Mouse (Mus musculus) frontal cortex, postnatal 10 days (tissue): ENCODE measurements around the gene Npas4.
"Not testable (repeated sequence)": the region's sequence is repeated elsewhere in the genome, so short reads cannot be mapped to it uniquely, and the experiment has no call there.

Experiments
- DNase-seq, 2 experiments: peaks; one replicate each; pipeline ENCODE4 v3.0.0; 2022; ENCODE audit warnings: low spot score in 2 of 2, mixed read lengths in 1 of 2

Npas4 gene

DNA sequence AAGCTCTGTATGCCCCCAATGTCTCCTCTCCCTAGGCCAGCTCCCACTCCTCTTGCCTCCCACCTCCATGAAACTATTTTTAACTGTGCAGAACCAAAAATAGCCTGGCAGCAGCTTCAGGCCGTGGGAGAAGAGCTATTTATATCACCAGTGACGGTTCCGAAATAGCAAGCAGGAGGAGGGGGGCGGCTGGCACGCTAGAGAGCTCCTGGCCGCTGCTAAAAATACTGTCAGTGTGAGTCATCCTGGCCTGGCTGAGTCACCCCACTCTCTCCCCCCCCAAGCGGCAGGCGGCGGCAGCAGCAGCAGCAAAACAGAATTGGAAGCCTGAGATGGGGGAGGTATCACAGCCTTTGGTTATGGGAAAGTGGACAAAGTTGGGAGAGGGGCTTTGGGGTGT, 2.8 kb upstream of the Npas4 start:
- peak; percentile 73 to 80 for DNase-seq

DNA sequence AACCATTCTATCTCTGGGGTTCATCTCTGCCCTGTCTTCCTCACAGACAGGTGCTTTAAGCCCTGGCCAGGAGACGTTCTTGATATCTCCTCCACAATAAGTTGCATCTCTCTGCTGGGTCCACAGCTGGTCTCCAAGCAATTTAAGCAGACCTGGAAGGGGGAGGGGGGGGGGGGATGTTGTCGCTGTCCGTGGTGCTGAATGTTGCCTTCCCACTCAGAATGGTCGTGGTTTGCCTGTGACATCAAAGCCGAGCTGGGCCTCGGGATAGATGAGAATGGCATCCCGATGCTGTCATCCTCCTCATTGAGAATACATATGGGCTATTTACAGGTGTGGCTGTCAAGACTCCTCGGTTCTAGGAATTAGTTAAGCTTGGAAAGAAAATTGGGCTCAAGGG, 2.3 kb upstream of the Npas4 start:
- no peak for DNase-seq

DNA sequence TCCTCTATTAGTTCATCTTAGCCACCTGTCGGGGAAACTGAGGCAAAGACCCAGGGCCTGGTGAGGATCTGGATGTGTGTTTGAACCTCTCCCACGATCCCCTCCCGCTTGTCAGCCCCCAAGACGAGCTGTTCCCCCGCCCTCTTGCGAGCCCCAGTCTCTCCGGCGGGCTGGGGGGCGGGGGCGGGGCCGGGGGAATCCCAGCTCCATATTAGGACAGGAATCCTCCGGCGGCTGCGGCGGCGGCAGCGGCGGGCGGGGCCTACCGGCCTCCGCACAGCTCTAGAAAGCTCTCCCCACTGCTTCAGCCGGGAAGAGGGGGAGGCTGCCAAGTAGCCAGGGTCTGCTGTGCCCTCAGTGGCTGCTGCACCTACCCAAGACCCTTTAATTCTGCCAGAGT, 600 bp upstream of the Npas4 start:
- peak in 1 of 2 experiments; percentile 60 for DNase-seq

DNA sequence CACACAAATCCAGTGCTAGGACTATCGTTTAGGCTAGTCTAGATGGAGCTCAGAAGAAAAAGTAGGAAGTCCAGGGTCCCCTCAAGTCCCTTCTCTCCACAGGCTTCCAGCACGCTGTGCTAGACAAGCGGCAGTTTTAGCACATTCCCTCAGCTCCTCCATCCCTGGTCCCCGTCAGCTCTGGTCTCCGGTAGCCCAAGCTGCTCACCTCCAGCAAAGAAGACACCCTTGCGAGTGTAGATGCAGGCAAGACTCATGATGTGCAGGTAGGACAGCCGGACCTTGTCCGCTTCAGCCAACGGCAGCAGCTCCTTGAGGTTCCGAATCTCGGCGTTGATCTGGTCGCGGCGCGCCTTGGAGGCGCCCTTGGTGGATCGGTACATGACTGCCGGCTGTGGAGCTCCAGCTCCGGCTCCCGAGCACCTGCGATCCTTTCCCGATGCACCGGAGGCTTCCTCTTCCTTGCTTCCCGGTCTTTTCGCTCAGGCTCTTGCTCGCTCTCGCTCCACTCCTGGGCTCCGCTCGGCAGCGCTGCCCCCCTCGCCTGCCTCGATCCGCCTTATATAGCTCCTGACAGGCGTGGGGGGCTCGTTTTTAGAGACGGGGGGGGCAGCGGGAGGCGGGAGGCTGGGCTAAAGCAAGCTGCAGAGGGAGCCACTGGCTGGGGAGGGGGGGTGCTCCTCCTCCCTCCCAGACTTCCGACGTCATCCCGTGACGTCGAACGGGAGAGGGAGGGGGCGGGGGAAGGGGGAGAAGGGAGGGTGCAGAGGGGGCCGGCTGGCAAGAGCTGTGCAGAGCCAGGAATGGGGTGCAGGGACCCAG, 471 bp downstream of the Npas4 start:
- DNase-seq = peak; percentile 74 to 78

DNA sequence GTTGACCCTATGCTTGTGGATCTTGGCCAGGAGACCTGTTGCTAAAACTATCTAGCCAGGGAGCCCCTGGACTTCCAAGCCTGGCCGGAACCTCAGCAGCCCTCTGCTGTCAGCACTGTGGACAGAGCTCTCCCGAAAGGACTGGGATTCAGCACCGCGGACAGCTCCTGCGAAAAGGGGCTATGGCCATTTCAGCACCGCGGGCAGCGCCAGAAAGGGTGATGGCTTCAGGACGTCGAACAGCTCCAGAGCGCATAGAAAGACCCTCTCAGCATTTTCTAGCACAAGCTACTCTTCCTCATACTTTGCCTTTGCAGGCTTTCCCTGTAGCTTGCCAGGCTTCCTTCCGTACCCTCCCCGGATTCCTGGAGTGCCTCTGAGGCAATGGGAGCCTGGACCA, 1.1 kb downstream of the Npas4 start:
- DNase-seq = peak in 1 of 2 experiments; percentile 73

DNA sequence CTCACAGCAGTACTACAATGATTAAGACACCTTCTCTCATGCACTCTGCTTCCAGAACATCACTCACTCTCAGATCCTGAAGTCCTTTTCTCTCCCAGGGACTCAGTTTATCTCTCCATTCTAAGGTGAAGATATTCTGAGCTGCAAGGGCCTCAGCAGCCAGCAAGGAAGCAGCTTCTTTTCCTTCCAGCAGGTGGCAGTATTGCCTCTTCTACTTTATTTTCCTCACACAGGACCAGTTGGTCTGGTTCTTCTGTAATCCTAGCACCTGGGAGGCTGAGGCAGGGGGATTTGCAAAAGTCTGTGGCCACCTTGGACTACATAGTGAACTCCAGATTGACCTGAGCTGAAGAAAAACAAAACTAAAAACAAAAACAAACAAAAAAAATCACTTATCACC, 8.3 kb downstream of the Npas4 start:
- peak in 1 of 2 experiments; percentile 59 for DNase-seq

DNA sequence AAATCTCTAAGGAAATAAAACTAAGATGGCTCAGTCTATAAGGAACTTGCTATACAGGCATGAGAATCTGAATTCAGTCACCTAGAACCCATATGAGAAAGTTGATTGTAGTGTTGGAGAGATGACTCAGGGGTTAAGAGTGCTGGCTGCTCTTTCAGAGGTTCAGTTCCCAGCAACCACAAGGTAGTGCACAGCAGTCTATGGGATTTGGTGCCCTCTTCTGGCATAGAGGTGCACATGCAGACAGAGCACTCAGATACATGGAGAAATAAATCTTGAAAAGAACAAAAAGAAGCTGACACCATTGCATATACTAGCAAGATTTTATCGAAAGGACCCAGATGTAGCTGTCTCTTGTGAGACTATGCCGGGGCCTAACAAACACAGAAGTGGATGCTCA, 21.9 kb downstream of the Npas4 start:
- no peak for DNase-seq

DNA sequence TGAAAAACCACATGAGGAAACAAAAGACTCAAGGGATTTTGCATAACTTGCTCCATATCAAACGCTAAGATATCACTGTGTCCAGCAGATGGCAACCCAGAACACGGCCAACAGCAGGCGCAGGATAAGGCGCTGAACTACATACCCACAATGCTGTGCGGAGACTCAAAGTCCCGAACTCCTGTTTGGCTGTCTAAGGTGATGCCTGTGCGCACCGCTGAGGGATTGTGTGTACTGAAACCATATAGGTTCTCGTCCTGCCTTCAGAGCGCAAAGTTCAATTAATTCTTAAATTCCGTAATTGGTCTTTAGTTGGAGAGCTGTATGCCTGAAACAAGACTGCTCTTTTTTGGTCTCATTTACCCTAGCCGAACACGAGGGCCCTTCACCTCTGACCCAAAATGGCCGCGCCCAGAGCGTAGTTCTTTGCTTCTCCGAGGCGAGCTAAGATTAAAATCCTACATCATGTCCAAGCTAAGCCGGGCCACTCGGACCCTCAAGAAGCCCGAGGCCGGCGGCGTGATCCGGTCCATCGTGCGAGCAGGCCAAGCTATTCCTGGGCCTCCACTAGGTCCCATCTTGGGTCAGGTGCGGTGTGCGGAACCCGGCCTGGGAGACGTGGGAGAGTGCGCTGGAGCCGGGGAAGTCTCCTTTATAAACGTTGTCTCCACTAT, 28.1 kb downstream of the Npas4 start, which contains the start of gene Mrpl11:
Gene Mrpl11, plus strand, starts transcription at position 220 of the 674 bp plus-strand sequence.
- DNase-seq = peak; percentile 84 to 85

DNA sequence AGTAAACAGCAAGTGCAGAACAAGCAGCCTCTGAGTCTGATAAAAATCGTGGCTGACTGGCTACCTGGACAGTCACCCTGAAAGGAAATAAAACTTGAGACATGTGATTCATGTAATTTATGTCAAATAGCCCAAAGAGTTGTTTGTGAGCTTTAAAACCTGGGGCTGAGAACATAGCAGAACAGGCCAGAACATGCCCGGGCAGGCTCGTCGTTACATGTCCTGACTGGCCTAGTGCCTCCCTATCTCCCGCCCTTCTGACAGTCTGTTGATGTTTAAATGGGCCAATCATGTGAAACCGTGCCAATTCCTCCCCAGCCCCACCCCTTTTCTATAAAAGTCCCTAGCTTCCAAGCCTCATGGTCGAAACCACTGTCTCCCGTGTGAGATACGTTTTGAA, 41.5 kb downstream of the Npas4 start:
- not testable (repeated sequence) for DNase-seq

DNA sequence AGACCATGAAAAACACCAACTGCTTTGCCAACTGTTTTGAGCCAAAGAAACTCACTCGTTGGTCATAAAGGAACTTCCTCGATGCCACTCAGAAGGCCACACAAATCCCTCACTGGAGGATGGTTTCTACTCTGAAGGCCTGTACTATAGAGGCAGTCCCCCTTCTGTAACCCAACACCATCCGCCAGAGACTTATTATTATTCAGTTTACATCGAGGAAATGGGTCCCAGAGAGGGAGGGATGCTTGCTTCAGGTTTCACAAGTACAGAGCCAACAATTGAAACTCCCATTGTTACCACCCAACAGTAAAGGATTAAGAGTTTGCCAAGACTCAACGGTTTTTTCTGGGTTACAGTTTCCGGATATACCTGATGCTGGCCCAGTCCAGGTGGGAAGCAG, 44.6 kb downstream of the Npas4 start:
- DNase-seq = no peak

DNA sequence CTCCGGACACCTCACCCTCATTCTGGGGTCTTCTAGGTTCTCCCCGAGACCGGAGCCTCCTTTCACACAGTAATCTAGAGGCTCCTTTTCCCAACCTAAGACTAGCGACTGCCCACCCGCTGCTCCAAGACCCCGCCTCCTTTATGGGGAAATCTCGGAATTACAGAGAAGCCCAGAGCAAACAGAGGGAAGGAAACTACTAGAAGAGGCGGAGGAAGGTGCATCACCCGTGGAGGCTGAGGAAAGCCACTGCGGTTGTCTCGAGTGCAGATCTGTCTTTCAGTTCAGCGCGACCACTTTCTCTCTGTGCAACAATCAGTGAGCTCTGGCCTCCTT, 46.9 kb downstream of the Npas4 start:
- peak in 1 of 2 experiments; percentile 32 for DNase-seq

DNA sequence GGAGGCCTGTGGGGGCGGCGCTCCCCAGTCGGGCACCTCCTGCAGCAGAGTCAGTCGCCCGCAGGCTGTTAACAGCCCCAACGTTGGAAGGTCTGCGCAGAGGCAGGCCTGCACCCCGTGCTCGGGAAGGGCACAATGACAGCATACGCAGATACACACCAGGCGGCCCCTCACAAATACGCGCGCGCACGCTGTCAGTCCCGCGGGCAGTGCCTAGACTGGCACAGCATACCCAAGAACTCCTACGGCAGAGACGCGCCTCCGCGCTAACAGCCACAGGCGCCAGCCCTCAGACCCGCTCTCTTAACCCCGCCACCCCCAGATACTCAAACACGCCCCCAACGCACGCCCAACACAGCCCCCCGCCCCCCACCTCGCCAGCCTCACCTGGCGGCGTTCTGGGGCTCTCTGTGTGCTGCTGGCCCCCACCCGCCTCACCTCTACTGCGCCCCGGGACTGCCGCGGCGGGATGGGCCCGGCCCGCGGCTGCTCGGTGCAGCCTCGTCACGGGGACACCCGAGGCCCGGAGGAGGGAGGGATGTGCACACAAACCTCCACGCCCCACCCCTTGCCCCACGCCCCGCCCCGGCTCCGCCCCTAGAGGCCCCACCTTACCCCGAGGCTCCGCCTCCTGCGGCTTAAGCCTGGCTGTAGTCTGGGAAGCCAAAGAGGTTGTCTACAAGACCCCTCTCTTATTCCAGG, 47.4 kb downstream of the Npas4 start, which contains the start of gene Peli3:
Gene Peli3, minus strand, starts transcription at position 577 of the 702 bp plus-strand sequence.
- DNase-seq = peak; percentile 54 to 79

DNA sequence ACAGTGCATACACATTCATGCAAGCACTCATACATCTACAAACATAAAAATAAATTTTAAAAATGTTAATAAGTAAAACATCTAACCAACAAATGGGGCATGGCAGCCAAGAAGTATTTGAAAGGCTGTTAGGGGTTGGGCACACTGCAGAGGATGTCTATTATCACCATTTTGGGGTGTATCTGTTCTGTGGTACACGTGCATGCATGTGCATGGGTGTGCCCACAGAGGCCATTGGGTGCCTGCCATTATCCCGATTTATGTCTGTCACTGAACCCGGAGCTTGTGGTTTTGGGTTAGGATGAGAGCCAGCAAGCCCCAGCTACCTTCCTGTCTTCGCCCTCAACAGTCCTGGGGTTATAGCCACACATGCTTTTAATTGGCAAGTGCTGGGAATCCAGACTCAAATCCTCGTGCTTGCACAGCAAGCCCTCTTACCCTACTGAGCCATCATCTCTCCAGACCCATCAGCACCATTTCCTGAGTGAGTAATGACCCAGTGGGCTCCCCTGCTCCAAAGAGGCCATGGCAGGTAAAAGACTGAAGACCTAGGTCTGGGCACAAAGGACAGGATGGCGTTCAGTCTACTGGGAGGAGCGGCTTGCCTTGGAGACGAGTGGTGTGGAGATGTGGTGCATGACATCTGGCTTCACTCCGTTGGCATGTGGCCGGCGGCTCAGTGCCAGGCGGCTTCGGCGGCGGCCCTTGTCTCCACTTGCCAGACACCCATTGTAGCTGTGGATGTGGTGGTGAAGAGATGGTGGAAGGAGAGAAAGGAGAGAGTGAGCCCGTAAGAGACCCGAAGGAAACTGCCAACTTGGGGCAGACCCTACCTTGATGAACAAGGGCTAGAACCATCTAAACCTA, 52.4 kb downstream of the Npas4 start:
- no peak for DNase-seq

DNA sequence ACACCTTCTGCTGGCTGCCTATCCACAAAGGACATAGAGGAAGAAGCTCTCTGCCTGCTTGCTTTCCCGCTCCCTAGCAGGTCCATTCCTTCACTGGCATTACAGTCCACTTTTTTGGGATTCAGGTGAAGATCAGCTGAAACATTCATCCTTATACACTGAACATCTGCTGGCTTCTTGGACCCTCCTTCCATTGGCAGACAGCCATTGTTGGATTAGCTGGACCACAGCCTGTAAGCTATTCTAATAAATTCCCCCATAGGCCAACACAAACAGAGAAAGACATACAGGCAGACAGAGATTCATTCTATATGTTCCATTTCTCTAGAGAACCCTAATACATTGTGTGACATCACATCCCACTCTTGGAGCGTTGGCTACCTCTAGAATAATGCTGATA, 53.2 kb downstream of the Npas4 start:
- no peak for DNase-seq
